Mouse (Mus musculus) stomach, postnatal 0 days (tissue): ENCODE data around the gene Bahcc1.

Experiments
- CTCF ChIP-seq: IDR thresholded peaks from 2 replicates; pipeline ENCODE4 v1.5.1; 2016; ENCODE audit warnings: antibody characterized with exemption, low read depth, mild to moderate bottlenecking, moderate library complexity
- EP300 ChIP-seq: optimal IDR thresholded peaks from 2 replicates; pipeline ENCODE3; 2016; ENCODE audit warnings: antibody characterized with exemption

- TF ChIP-seq CTCF (no peak), EP300 (no peak)
Observed at GRCm38 (mm10) chr11:120255038-120255437, 22.3 kb downstream of the Bahcc1 start.
